In the genomic region with DNA sequence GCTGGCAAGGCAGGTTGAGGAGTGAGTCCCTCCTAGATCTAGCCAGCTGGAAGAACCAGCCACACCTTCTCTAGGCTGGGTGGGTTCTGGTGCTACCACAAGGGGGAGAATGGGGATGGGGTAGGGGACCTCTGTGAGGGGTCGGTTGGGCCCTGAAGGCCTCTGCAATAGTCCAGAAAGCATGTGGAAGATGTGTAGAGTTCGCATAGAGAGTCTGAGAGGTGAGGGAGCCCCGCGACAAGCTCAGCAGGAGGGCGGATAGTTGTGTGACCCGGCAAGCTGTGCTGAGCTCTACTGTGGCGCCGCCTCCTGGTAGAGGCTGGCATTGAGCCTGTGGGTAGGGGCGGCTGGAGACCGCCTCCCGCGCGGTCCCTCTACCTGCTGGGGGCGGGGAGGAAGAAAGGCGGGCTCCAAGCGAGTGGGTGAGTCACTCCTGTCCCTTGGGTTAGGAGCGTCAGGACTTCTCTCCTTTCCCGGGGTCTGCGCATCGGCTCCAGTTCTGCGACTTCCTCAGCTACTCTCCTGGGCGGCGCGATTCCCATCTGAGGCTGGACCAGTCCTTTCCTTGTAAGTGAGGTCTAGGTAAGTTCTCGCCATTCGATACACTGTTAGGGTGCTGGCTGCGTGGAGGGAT, we compare ENCODE assay signal across 8 mouse cellular contexts.
DNase-seq lines count a peak whose midpoint lies in the region; ATAC-seq and TF ChIP-seq lines count a peak whose summit lies in the region.

No protein-coding gene starts in this region.

- ATAC-seq in embryonic facial prominence, embryonic 13.5 days (ENCODE audit: insufficient number of reproducible peaks, insufficient read depth, low FRiP score, low TSS enrichment, low read depth) = peak; percentile 67
- peak; percentile 67 for ATAC-seq in hindbrain, embryonic 11.5 days (ENCODE audit: low FRiP score)
- peak; percentile 84 for ATAC-seq in lung, postnatal 0 days
- no peak for ATAC-seq in erythroid progenitor cell, adult 5-6 weeks (replicated peaks; ENCODE audit: low FRiP score, poor library complexity, severe bottlenecking)

- TF ChIP-seq CTCF in lung, postnatal 0 days (IDR thresholded peaks at IDR 0.05) = peak; percentile 64

- no peak overlapping the region for H3K9ac ChIP-seq in embryonic facial prominence, embryonic 13.5 days
- no peak overlapping the region for H3K9ac ChIP-seq in hindbrain, embryonic 11.5 days (ENCODE audit: low read depth, low read length)
- no peak overlapping the region for H3K9ac ChIP-seq in lung, postnatal 0 days (replicated peaks; ENCODE audit: low read depth)

- H3K27ac ChIP-seq in embryonic facial prominence, embryonic 13.5 days = no peak overlapping the region
- H3K27ac ChIP-seq in hindbrain, embryonic 11.5 days (ENCODE audit: low read depth, low read length) = no peak overlapping the region
- no peak overlapping the region for H3K27ac ChIP-seq in lung, postnatal 0 days (ENCODE audit: low read length)

- H3K27me3 ChIP-seq in embryonic facial prominence, embryonic 13.5 days = no peaks in the 10 kb centered on the region; the same call in 1 of the 2 replicates
- H3K27me3 ChIP-seq in hindbrain, embryonic 11.5 days (ENCODE audit: control insufficient read depth, insufficient read depth, low read length) = no peaks in the 10 kb centered on the region
- no peaks in the 10 kb centered on the region for H3K27me3 ChIP-seq in lung, postnatal 0 days (replicated peaks; ENCODE audit: insufficient read depth, low read length)

- H3K4me3 ChIP-seq in embryonic facial prominence, embryonic 13.5 days = peak overlapping the region; percentile 43
- peak overlapping the region; percentile 25 for H3K4me3 ChIP-seq in hindbrain, embryonic 11.5 days (ENCODE audit: low read depth, low read length)
- H3K4me3 ChIP-seq in lung, postnatal 0 days (ENCODE audit: low read depth, low read length) = peak overlapping the region; percentile 20

- H3K36me3 ChIP-seq in embryonic facial prominence, embryonic 13.5 days = no peaks in the 10 kb centered on the region
- no peaks in the 10 kb centered on the region for H3K36me3 ChIP-seq in hindbrain, embryonic 11.5 days (ENCODE audit: control insufficient read depth, insufficient read depth, low read length)
- H3K36me3 ChIP-seq in lung, postnatal 0 days (ENCODE audit: insufficient read depth, low read length) = no peaks in the 10 kb centered on the region

- TF ChIP-seq EP300 in lung, postnatal 0 days (IDR thresholded peaks at IDR 0.05) = no peak

- DNase-seq in B cell, adult 2 months = peak; percentile 63 to 65
- peak; percentile 67 to 74 for DNase-seq in adrenal gland, adult (ENCODE audit: inconsistent age in 2 of 2, low spot score in 1 of 2)
- DNase-seq in hindbrain, embryonic 11.5 days (ENCODE audit: low spot score) = peak; percentile 51
- peak; percentile 18 to 54 for DNase-seq in layer of hippocampus, postnatal 25 days (ENCODE audit: extremely low spot score in 1 of 2, low spot score in 1 of 2)
- DNase-seq in lung, postnatal 0 days (ENCODE audit: low spot score) = peak; percentile 45
- DNase-seq in retina, postnatal 1 day = peak; percentile 54

- no peaks in the 10 kb centered on the region for H3K9me3 ChIP-seq in embryonic facial prominence, embryonic 13.5 days
- no peaks in the 10 kb centered on the region for H3K9me3 ChIP-seq in hindbrain, embryonic 11.5 days (ENCODE audit: control insufficient read depth, low read length)
- no peaks in the 10 kb centered on the region for H3K9me3 ChIP-seq in lung, postnatal 0 days (ENCODE audit: low read length)

- no peaks in the 10 kb centered on the region for H3K4me1 ChIP-seq in embryonic facial prominence, embryonic 13.5 days
- H3K4me1 ChIP-seq in hindbrain, embryonic 11.5 days (replicated peaks; ENCODE audit: control insufficient read depth, insufficient read depth, low read length) = no peaks in the 10 kb centered on the region
- no peaks in the 10 kb centered on the region for H3K4me1 ChIP-seq in lung, postnatal 0 days (ENCODE audit: insufficient read depth, low read depth, low read length)

- H3K4me2 ChIP-seq in embryonic facial prominence, embryonic 13.5 days = peak overlapping the region; percentile 59
- peak overlapping the region; percentile 45 for H3K4me2 ChIP-seq in hindbrain, embryonic 11.5 days (replicated peaks; ENCODE audit: low read depth, low read length)
- H3K4me2 ChIP-seq in lung, postnatal 0 days (replicated peaks; ENCODE audit: low read depth, low read length) = peak overlapping the region; percentile 44

- 30% methylated on average over 27 of the region's 27 CpGs for WGBS in embryonic facial prominence, embryonic 13.5 days
- 34% methylated on average over 7 of the region's 27 CpGs for WGBS in hindbrain, embryonic 11.5 days
- 10% methylated on average over 13 of the region's 27 CpGs for WGBS in lung, postnatal 0 days
